Mouse (Mus musculus) liver, adult 2 months (tissue): ENCODE data around the gene Rab28.

ENCODE experiments used
- CTCF ChIP-seq: fragments of 200-500 bp; IDR thresholded peaks from 2 replicates; pipeline ENCODE4 v1.5.1; 2011; ENCODE audit warnings: low read depth, low read length, control low read depth
- POLR2A ChIP-seq: fragments of 200-500 bp; IDR thresholded peaks from 2 replicates; pipeline ENCODE4 v1.6.1; 2011; ENCODE audit warnings: low read length, control low read depth; ENCODE audit not compliant: insufficient read depth; ENCODE audit errors: extremely low read depth

GRCm38 (mm10) chr5:41685016-41685415 is 22.9 kb downstream of the Rab28 start:
- TF ChIP-seq POLR2A (no peak), CTCF (no peak)
